11 mouse cellular contexts compared by ENCODE assay signal in the genomic region with DNA sequence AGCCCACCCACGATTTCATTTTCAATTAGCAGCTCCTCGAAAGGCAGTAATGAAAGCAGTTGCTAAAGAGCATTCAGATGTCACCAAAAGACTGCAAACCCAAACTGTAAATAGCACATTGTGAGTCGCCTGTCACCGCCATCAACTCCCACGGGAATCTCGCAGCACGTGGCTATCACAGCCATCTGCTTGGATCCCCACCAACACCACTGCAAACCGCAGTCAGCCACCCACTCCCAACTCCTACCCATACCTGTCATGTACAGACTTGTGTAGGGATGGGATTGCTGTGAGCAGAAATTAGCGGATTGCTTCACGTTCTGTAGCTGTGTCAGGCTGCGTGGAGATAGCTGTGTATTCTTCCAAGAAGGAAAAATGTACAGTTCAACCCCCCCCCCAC.
DNase-seq lines count a peak whose midpoint lies in the region; ATAC-seq and TF ChIP-seq lines count a peak whose summit lies in the region.
"Had no signal": no experiment of that assay in that cellular context is flagged by ENCODE, and none has a peak within 500 bp of the region (broad histone marks: within the 10 kb centered on the region; RNA-seq: fewer than 3 reads in every experiment).

No protein-coding gene starts in this region.

- no peak for TF ChIP-seq CTCF in layer of hippocampus, adult 2 months (conservative IDR thresholded peaks at IDR 0.05)

- no peak overlapping the region for H3K4me3 ChIP-seq in layer of hippocampus, adult 2 months
- H3K4me3 ChIP-seq: heart, embryonic 13.5 days; limb, embryonic 13.5 days had no signal

- H3K27ac ChIP-seq in layer of hippocampus, adult 2 months, result no peak overlapping the region
- H3K27ac ChIP-seq: heart, embryonic 13.5 days; limb, embryonic 13.5 days had no signal

- DNase-seq in kidney, postnatal 4 days, result peak; percentile 17 to 18
- no peak for DNase-seq in kidney, adult 9 months
- peak; percentile 58 to 72 for DNase-seq in layer of hippocampus, adult 2 months (ENCODE audit: low spot score in 2 of 2)
- peak; percentile 83 to 92 for DNase-seq in left cerebral cortex, postnatal 14 days (ENCODE audit: low spot score in 2 of 2)
- no peak for DNase-seq in adipocyte (ENCODE audit: low spot score)
- DNase-seq in urinary bladder, postnatal 4 days (ENCODE audit: low spot score in 2 of 2), result no peak

- ATAC-seq in erythroblast, adult 5-6 weeks (replicated peaks; ENCODE audit: low FRiP score, poor library complexity, severe bottlenecking), result no peak
- ATAC-seq: lung, postnatal 0 days; midbrain, embryonic 16.5 days had no signal

- intact Hi-C loops in left cerebral cortex, postnatal 14 days (cut with DNase I), result no loop called here

Comparison
In these comparisons a context has a peak if more than half of its experiments do, and no peak if none do; other contexts are left out.
1. DNase-seq: peak in kidney, postnatal 4 days (2 of 2), layer of hippocampus, adult 2 months (2 of 2) and left cerebral cortex, postnatal 14 days (2 of 2); none in kidney, adult 9 months (single experiment), adipocyte (single experiment) and urinary bladder, postnatal 4 days (0 of 2).